Mouse (Mus musculus) hindbrain, embryonic 16.5 days (tissue): ENCODE results near the gene Rdh16. TPM values are rescaled to one million over a fixed set of nuclear protein-coding genes. Genes with fewer than 3 reads are reported as not detected.
"Not testable (repeated sequence)": the region's sequence is repeated elsewhere in the genome, so short reads cannot be mapped to it uniquely, and the experiment has no call there.

ENCODE experiments used
- ATAC-seq: fragments of 200-750 bp; cut with Nextera tagmentation; 2 replicates; pipeline ENCODE4 v1.8.0; 2017; ENCODE audit warnings: moderate TSS enrichment, moderate library complexity
- H3K27ac ChIP-seq: fragments of 300-500 bp; sonication (generic); 2 replicates; pipeline ENCODE4 v1.5.1; 2014; ENCODE audit warnings: low read depth, mild to moderate bottlenecking, control low read depth, low read length, moderate library complexity
- H3K27me3 ChIP-seq: fragments of 300-500 bp; sonication (generic); replicated peaks from 2 replicates; pipeline ENCODE4 v1.6.1; 2014; ENCODE audit warnings: low read length; ENCODE audit not compliant: control insufficient read depth, insufficient read depth
- H3K36me3 ChIP-seq: fragments of 300-500 bp; sonication (generic); 2 replicates; pipeline ENCODE4 v1.6.1; 2014; ENCODE audit warnings: mild to moderate bottlenecking, low read length, moderate library complexity, mixed read lengths; ENCODE audit not compliant: control insufficient read depth, insufficient read depth
- H3K4me1 ChIP-seq: fragments of 300-500 bp; sonication (generic); 2 replicates; pipeline ENCODE4 v1.6.1; 2014; ENCODE audit warnings: low read depth, low read length; ENCODE audit not compliant: control insufficient read depth, insufficient read depth
- H3K4me2 ChIP-seq: fragments of 300-500 bp; sonication (generic); 2 replicates; pipeline ENCODE4 v1.6.1; 2014; ENCODE audit warnings: mild to moderate bottlenecking, low read length, control low read depth, moderate library complexity
- H3K4me3 ChIP-seq: fragments of 300-500 bp; sonication (generic); 2 replicates; pipeline ENCODE4 v1.5.1; 2014; ENCODE audit warnings: mild to moderate bottlenecking, low read length, control low read depth, moderate library complexity
- H3K9ac ChIP-seq: fragments of 300-500 bp; sonication (generic); 2 replicates; pipeline ENCODE4 v1.6.1; 2014; ENCODE audit warnings: low read depth, mild to moderate bottlenecking, control low read depth, low read length, moderate library complexity
- H3K9me3 ChIP-seq: fragments of 300-500 bp; sonication (generic); 2 replicates; pipeline ENCODE4 v1.6.1; 2014; ENCODE audit warnings: mild to moderate bottlenecking, low read length, moderate library complexity; ENCODE audit not compliant: control insufficient read depth
- WGBS: fragments of 180-500 bp; shearing (Covaris S2); extraction: QIAGEN DNeasy Blood & Tissue Kit; methylation state at CpG from one replicate; pipeline ENCODE4 v1.1.7; 2014; 5-methylcytosine and 5-hydroxymethylcytosine counted together
- polyA plus RNA-seq: library from polyadenylated mRNA; unstranded; fragments of >200 nt; fragmentation: Nextera tagmentation; extraction: Ambion mirVana; gene quantifications from 2 replicates; pipeline ENCODE4 v1.2.1, GENCODE M21; 2015

Gene Rdh16
- not detected in 2 replicates for polyA plus RNA-seq

- no peak within 1 kb of the TSS for H3K4me3 ChIP-seq
- H3K4me1 ChIP-seq: no peaks in the 10 kb centered on the region
- no peak for ATAC-seq
- H3K27me3 ChIP-seq: no peaks in the 10 kb centered on the region
- H3K9me3 ChIP-seq: peaks cover 3% of the 10 kb centered on the region
- 86% methylated on average over 6 of the region's 6 CpGs for WGBS
- H3K36me3 ChIP-seq: no peaks in the 10 kb centered on the region
- H3K27ac ChIP-seq: no peak within 1 kb of the TSS
- no peak within 1 kb of the TSS for H3K9ac ChIP-seq
- H3K4me2 ChIP-seq: no peak within 1 kb of the TSS
These were observed at the start of gene Rdh16 for GRCm38 (mm10) chr10:127800891-127801290. Rdh16 (plus strand) TSS chr10:127801152.

GRCm38 (mm10) chr10:127751548-127751947, 49.4 kb upstream of the Rdh16 start, which contains the start of gene Gpr182:
Gpr182 (minus strand) TSS chr10:127751732.
- Histone ChIP-seq H3K4me1 (peaks cover 2% of the 10 kb centered on the region; the same call in 1 of the 2 replicates), H3K27me3 (no peaks in the 10 kb centered on the region), H3K36me3 (peaks cover 4% of the 10 kb centered on the region; the same call in 1 of the 2 replicates), H3K4me2 (peak within 1 kb of the TSS; percentile 49), H3K4me3 (no peak within 1 kb of the TSS), H3K9me3 (no peaks in the 10 kb centered on the region), H3K9ac (no peak within 1 kb of the TSS), H3K27ac (no peak within 1 kb of the TSS)
- ATAC-seq: no peak
- 62% methylated on average over 8 of the region's 8 CpGs for WGBS

GRCm38 (mm10) chr10:127754566-127755166, 46.3 kb upstream of the Rdh16 start:
- ATAC-seq: no peak
- no peak overlapping the region for H3K4me2 ChIP-seq
- H3K4me3 ChIP-seq: no peak overlapping the region
- H3K9me3 ChIP-seq: no peaks in the 10 kb centered on the region
- H3K9ac ChIP-seq: no peak overlapping the region
- no peaks in the 10 kb centered on the region for H3K27me3 ChIP-seq
- no peak overlapping the region for H3K27ac ChIP-seq
- WGBS: 77% methylated on average over 6 of the region's 6 CpGs
- peaks cover 2% of the 10 kb centered on the region; the same call in 1 of the 2 replicates for H3K4me1 ChIP-seq
- H3K36me3 ChIP-seq: no peaks in the 10 kb centered on the region

GRCm38 (mm10) chr10:127755246-127755645, 45.7 kb upstream of the Rdh16 start:
- Histone ChIP-seq H3K4me2 (no peak overlapping the region), H3K36me3 (no peaks in the 10 kb centered on the region), H3K9ac (no peak overlapping the region), H3K4me1 (no peaks in the 10 kb centered on the region; the same call in 1 of the 2 replicates), H3K9me3 (no peaks in the 10 kb centered on the region), H3K27me3 (no peaks in the 10 kb centered on the region), H3K27ac (no peak overlapping the region), H3K4me3 (no peak overlapping the region)
- no peak for ATAC-seq
- 66% methylated on average over 3 of the region's 3 CpGs for WGBS

- peak overlapping the region; percentile 45; the same call in 1 of the 2 replicates for H3K4me2 ChIP-seq
- H3K9ac ChIP-seq: no peak overlapping the region
- H3K9me3 ChIP-seq: no peaks in the 10 kb centered on the region
- H3K4me1 ChIP-seq: no peaks in the 10 kb centered on the region
- no peak overlapping the region for H3K27ac ChIP-seq
- ATAC-seq: no peak
- H3K27me3 ChIP-seq: no peaks in the 10 kb centered on the region
- no peaks in the 10 kb centered on the region for H3K36me3 ChIP-seq
- 46% methylated on average over 18 of the region's 18 CpGs for WGBS
- no peak overlapping the region for H3K4me3 ChIP-seq
These were observed 45.0 kb upstream of the Rdh16 start for GRCm38 (mm10) chr10:127755770-127756468.

- 82% methylated on average over 9 of the region's 9 CpGs for WGBS
- H3K9me3 ChIP-seq: no peaks in the 10 kb centered on the region
- no peak within 1 kb of the TSS for H3K4me3 ChIP-seq
- H3K36me3 ChIP-seq: no peaks in the 10 kb centered on the region
- H3K27ac ChIP-seq: no peak within 1 kb of the TSS
- no peak for ATAC-seq
- H3K4me1 ChIP-seq: no peaks in the 10 kb centered on the region
- no peak within 1 kb of the TSS for H3K9ac ChIP-seq
- H3K4me2 ChIP-seq: no peak within 1 kb of the TSS
- no peaks in the 10 kb centered on the region for H3K27me3 ChIP-seq
These were observed 41.5 kb upstream of the Rdh16 start, which contains the start of the genes Rdh1 and Rdh16f1 for GRCm38 (mm10) chr10:127759181-127760110. Rdh1 (plus strand) TSS chr10:127759721. Rdh16f1 (plus strand) TSS chr10:127759787.

- H3K4me1 ChIP-seq, H3K4me3 ChIP-seq, H3K27ac ChIP-seq, H3K36me3 ChIP-seq, H3K9ac ChIP-seq, H3K27me3 ChIP-seq, H3K9me3 ChIP-seq, H3K4me2 ChIP-seq, ATAC-seq: not testable (repeated sequence)
- WGBS: 87% methylated on average over 10 of the region's 10 CpGs
These were observed 38.0 kb upstream of the Rdh16 start for GRCm38 (mm10) chr10:127762926-127763325.

GRCm38 (mm10) chr10:127763914-127764680, 36.9 kb upstream of the Rdh16 start:
- no peaks in the 10 kb centered on the region for H3K36me3 ChIP-seq
- H3K27ac ChIP-seq: no peak overlapping the region
- WGBS: 65% methylated on average over 12 of the region's 12 CpGs
- H3K9me3 ChIP-seq: no peaks in the 10 kb centered on the region
- H3K4me1 ChIP-seq: no peaks in the 10 kb centered on the region
- H3K27me3 ChIP-seq: no peaks in the 10 kb centered on the region
- ATAC-seq: no peak
- H3K9ac ChIP-seq: no peak overlapping the region
- no peak overlapping the region for H3K4me2 ChIP-seq
- H3K4me3 ChIP-seq: no peak overlapping the region
